Mouse (Mus musculus): ENCODE data around the gene Cntn4. TPM values are rescaled to one million over a fixed set of nuclear protein-coding genes. Genes with fewer than 3 reads are reported as not detected.

The Cntn4 gene
- polyA plus RNA-seq, 1 experiment from 2014 or later: 1.0 TPM

- Histone ChIP-seq H3K9ac (ENCODE audit: low read length) (no peak overlapping the region), H3K36me3 (ENCODE audit: control insufficient read depth, insufficient read depth, low read length) (no peaks in the 10 kb centered on the region), H3K4me2 (ENCODE audit: low read depth, severe bottlenecking) (peak overlapping the region; percentile 24; the same call in 1 of the 2 replicates), H3K27ac (replicated peaks; ENCODE audit: low read depth, low read length) (no peak overlapping the region), H3K27me3 (ENCODE audit: control insufficient read depth, insufficient read depth, low read length) (no peaks in the 10 kb centered on the region), H3K9me3 (ENCODE audit: control insufficient read depth, low read length) (no peaks in the 10 kb centered on the region), H3K4me3 (ENCODE audit: low read depth, low read length) (no peak overlapping the region), H3K4me1 (ENCODE audit: control insufficient read depth, insufficient read depth, low read length) (no peaks in the 10 kb centered on the region)
- WGBS: 34% methylated on average over 15 of the region's 15 CpGs
- DNase-seq (ENCODE audit: low spot score) (peak; percentile 22), ATAC-seq (ENCODE audit: insufficient number of reproducible peaks, low FRiP score, low TSS enrichment, low read depth) (no peak)
These were observed 441.1 kb downstream of the Cntn4 start for GRCm38 (mm10) chr6:106118523-106119081.

DNA sequence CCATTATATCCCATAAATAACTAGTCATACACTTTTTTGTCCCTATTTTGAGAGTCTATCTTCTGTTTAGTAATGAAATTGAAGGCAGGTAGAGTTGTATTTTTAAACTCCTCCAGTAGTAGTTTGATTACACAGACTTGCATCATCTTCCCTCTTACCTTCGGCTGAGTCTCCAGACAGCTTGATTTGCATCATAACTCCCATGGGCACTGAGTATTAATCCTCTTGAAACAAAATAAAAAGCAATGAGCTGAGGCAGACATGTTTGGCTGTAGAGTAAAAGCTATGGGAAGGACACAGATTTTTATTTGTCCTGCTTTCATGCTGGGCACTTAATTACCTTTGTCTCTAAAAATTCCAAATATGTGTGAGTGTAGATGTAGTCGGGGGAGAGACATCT lies 476.1 kb downstream of the Cntn4 start:
- H3K4me3 ChIP-seq (ENCODE audit: low read depth, low read length): no peak overlapping the region
- DNase-seq (ENCODE audit: low spot score): no peak
- no peaks in the 10 kb centered on the region for H3K4me1 ChIP-seq (ENCODE audit: control insufficient read depth, insufficient read depth, low read length)
- no peak overlapping the region for H3K27ac ChIP-seq (replicated peaks; ENCODE audit: low read depth, low read length)
- H3K27me3 ChIP-seq (ENCODE audit: control insufficient read depth, insufficient read depth, low read length): no peaks in the 10 kb centered on the region
- H3K9me3 ChIP-seq (ENCODE audit: control insufficient read depth, low read length): no peaks in the 10 kb centered on the region
- H3K4me2 ChIP-seq (ENCODE audit: low read depth, severe bottlenecking): no peak overlapping the region
- ATAC-seq (ENCODE audit: insufficient number of reproducible peaks, low FRiP score, low TSS enrichment, low read depth): no peak
- H3K9ac ChIP-seq (ENCODE audit: low read length): no peak overlapping the region
- 66% methylated on average over 2 of the region's 2 CpGs for WGBS
- no peaks in the 10 kb centered on the region for H3K36me3 ChIP-seq (ENCODE audit: control insufficient read depth, insufficient read depth, low read length)

DNA sequence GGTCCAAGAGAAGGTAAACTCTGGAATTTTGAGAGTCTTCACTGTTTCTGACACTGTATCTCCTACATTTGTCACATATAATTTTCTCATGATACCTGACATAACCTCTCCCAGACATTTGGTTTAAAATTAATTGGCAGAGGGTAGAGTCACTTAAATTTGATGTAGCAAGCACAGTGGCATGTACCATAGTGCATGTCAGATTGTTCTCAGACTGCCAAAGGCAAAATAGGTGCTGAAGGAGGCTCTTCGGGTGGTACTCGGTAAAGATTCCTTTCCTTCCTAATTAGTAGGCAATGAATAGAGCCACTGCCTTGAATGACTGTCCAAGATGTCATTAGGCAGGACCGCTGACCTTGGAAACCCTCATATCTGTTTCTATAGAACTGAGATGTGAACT lies 477.9 kb downstream of the Cntn4 start:
- Histone ChIP-seq H3K27ac (replicated peaks; ENCODE audit: low read depth, low read length) (no peak overlapping the region), H3K36me3 (ENCODE audit: control insufficient read depth, insufficient read depth, low read length) (no peaks in the 10 kb centered on the region), H3K9ac (ENCODE audit: low read length) (no peak overlapping the region), H3K9me3 (ENCODE audit: control insufficient read depth, low read length) (no peaks in the 10 kb centered on the region), H3K4me2 (ENCODE audit: low read depth, severe bottlenecking) (no peak overlapping the region), H3K4me3 (ENCODE audit: low read depth, low read length) (no peak overlapping the region), H3K4me1 (ENCODE audit: control insufficient read depth, insufficient read depth, low read length) (no peaks in the 10 kb centered on the region), H3K27me3 (ENCODE audit: control insufficient read depth, insufficient read depth, low read length) (no peaks in the 10 kb centered on the region)
- ATAC-seq (ENCODE audit: insufficient number of reproducible peaks, low FRiP score, low TSS enrichment, low read depth) (no peak), DNase-seq (ENCODE audit: low spot score) (no peak)
- WGBS: 92% methylated on average over 3 of the region's 3 CpGs

DNA sequence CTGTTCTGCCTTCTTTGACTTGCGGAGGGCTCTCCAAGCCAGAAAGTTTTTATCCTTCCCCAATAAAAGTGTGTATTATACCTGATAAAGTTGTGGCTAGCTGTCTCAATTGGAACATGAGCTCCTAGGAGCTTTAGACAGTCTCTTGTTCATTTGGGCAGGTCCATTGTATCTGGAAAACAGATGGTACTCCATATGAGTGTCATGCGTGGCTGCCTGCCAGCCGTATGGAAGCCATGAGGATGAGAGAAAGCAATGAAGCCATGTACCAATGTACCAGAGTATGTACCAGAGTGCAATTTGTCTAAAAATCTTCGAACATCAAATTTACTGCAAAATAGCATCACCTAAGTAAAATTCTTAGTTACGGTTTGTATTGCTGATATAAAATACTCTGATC lies 500.1 kb downstream of the Cntn4 start:
- Histone ChIP-seq H3K27me3 (ENCODE audit: control insufficient read depth, insufficient read depth, low read length) (no peaks in the 10 kb centered on the region), H3K4me3 (ENCODE audit: low read depth, low read length) (no peak overlapping the region), H3K27ac (replicated peaks; ENCODE audit: low read depth, low read length) (no peak overlapping the region), H3K4me1 (ENCODE audit: control insufficient read depth, insufficient read depth, low read length) (no peaks in the 10 kb centered on the region), H3K4me2 (ENCODE audit: low read depth, severe bottlenecking) (no peak overlapping the region), H3K9ac (ENCODE audit: low read length) (no peak overlapping the region), H3K9me3 (ENCODE audit: control insufficient read depth, low read length) (no peaks in the 10 kb centered on the region), H3K36me3 (ENCODE audit: control insufficient read depth, insufficient read depth, low read length) (no peaks in the 10 kb centered on the region)
- DNase-seq (ENCODE audit: low spot score) (no peak), ATAC-seq (ENCODE audit: insufficient number of reproducible peaks, low FRiP score, low TSS enrichment, low read depth) (no peak)
- WGBS: 87% methylated on average over 5 of the region's 5 CpGs

GRCm38 (mm10) chr6:106181596-106181995 lies 504.1 kb downstream of the Cntn4 start:
- no peak for DNase-seq (ENCODE audit: low spot score)
- Histone ChIP-seq H3K9ac (ENCODE audit: low read length) (no peak overlapping the region), H3K36me3 (ENCODE audit: control insufficient read depth, insufficient read depth, low read length) (no peaks in the 10 kb centered on the region), H3K27ac (replicated peaks; ENCODE audit: low read depth, low read length) (no peak overlapping the region), H3K4me2 (ENCODE audit: low read depth, severe bottlenecking) (no peak overlapping the region), H3K4me3 (ENCODE audit: low read depth, low read length) (no peak overlapping the region), H3K4me1 (ENCODE audit: control insufficient read depth, insufficient read depth, low read length) (no peaks in the 10 kb centered on the region), H3K9me3 (ENCODE audit: control insufficient read depth, low read length) (no peaks in the 10 kb centered on the region), H3K27me3 (ENCODE audit: control insufficient read depth, insufficient read depth, low read length) (no peaks in the 10 kb centered on the region)
- ATAC-seq (ENCODE audit: insufficient number of reproducible peaks, low FRiP score, low TSS enrichment, low read depth): no peak
- WGBS: 88% methylated on average over 2 of the region's 2 CpGs

GRCm38 (mm10) chr6:106200974-106201373 lies 523.5 kb downstream of the Cntn4 start:
- WGBS: 81% methylated on average over 1 of the region's 1 CpGs
- Histone ChIP-seq H3K36me3 (ENCODE audit: control insufficient read depth, insufficient read depth, low read length) (no peaks in the 10 kb centered on the region), H3K27me3 (ENCODE audit: control insufficient read depth, insufficient read depth, low read length) (no peaks in the 10 kb centered on the region), H3K9me3 (ENCODE audit: control insufficient read depth, low read length) (no peaks in the 10 kb centered on the region), H3K4me2 (ENCODE audit: low read depth, severe bottlenecking) (no peak overlapping the region), H3K9ac (ENCODE audit: low read length) (no peak overlapping the region), H3K4me3 (ENCODE audit: low read depth, low read length) (no peak overlapping the region), H3K27ac (replicated peaks; ENCODE audit: low read depth, low read length) (no peak overlapping the region), H3K4me1 (ENCODE audit: control insufficient read depth, insufficient read depth, low read length) (no peaks in the 10 kb centered on the region)
- DNase-seq (ENCODE audit: low spot score) (no peak), ATAC-seq (ENCODE audit: insufficient number of reproducible peaks, low FRiP score, low TSS enrichment, low read depth) (no peak)

DNA sequence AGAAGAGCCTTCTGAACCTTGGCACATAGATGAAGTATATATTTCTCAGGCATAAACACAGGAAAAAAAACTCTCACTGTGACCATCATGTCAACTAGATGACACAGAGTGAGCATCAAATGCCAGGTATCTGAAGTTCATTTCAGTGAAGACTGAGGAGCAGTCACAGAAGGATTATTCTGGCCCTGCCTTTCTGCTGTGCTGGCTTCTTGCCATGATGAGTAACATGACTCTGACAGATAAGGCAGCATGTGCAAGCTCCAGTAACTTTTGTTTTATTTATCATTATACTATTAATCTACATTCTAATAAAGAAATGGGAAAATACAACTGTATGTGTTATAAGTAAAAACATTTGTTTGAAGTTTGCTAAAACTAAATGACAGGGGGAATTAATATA lies 529.9 kb downstream of the Cntn4 start:
- Histone ChIP-seq H3K4me2 (ENCODE audit: low read depth, severe bottlenecking) (no peak overlapping the region), H3K4me3 (ENCODE audit: low read depth, low read length) (no peak overlapping the region), H3K9ac (ENCODE audit: low read length) (no peak overlapping the region), H3K27ac (replicated peaks; ENCODE audit: low read depth, low read length) (no peak overlapping the region), H3K9me3 (ENCODE audit: control insufficient read depth, low read length) (no peaks in the 10 kb centered on the region), H3K4me1 (ENCODE audit: control insufficient read depth, insufficient read depth, low read length) (no peaks in the 10 kb centered on the region), H3K27me3 (ENCODE audit: control insufficient read depth, insufficient read depth, low read length) (no peaks in the 10 kb centered on the region), H3K36me3 (ENCODE audit: control insufficient read depth, insufficient read depth, low read length) (no peaks in the 10 kb centered on the region)
- DNase-seq (ENCODE audit: low spot score) (no peak), ATAC-seq (ENCODE audit: insufficient number of reproducible peaks, low FRiP score, low TSS enrichment, low read depth) (no peak)

DNA sequence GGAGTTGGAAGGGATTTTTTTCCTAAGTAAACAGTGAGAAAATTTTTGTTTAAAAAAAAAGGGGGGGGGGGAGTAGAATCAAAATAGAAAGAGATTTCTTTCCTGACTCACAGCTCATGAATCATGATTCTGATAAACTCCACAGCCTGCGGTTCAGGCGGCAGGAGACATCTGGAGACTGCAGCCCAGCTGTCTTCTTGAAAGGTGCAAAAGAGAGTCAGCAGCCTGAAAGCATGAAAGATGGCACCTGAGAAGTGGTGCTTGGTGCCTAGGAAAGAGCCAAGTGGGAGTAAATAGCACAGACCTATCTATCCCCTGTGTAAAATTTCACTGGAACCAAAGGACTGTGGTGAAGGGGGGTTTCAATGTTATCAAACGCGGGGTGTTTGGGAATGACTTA lies 535.6 kb downstream of the Cntn4 start:
- 85% methylated on average over 4 of the region's 4 CpGs for WGBS
- Histone ChIP-seq H3K36me3 (ENCODE audit: control insufficient read depth, insufficient read depth, low read length) (no peaks in the 10 kb centered on the region), H3K4me2 (ENCODE audit: low read depth, severe bottlenecking) (no peak overlapping the region), H3K4me1 (ENCODE audit: control insufficient read depth, insufficient read depth, low read length) (no peaks in the 10 kb centered on the region), H3K4me3 (ENCODE audit: low read depth, low read length) (no peak overlapping the region), H3K27me3 (ENCODE audit: control insufficient read depth, insufficient read depth, low read length) (no peaks in the 10 kb centered on the region), H3K9me3 (ENCODE audit: control insufficient read depth, low read length) (no peaks in the 10 kb centered on the region), H3K27ac (replicated peaks; ENCODE audit: low read depth, low read length) (no peak overlapping the region), H3K9ac (ENCODE audit: low read length) (no peak overlapping the region)
- DNase-seq (ENCODE audit: low spot score) (no peak), ATAC-seq (ENCODE audit: insufficient number of reproducible peaks, low FRiP score, low TSS enrichment, low read depth) (no peak)
